Mouse (Mus musculus) layer of hippocampus, adult 9-11 months (tissue): ENCODE results near the gene Map1s.
"Not testable (repeated sequence)": the region's sequence is repeated elsewhere in the genome, so short reads cannot be mapped to it uniquely, and the experiment has no call there.

Experiments
- DNase-seq: peaks from one replicate; pipeline ENCODE4 v3.0.0; 2022

Map1s gene

DNA sequence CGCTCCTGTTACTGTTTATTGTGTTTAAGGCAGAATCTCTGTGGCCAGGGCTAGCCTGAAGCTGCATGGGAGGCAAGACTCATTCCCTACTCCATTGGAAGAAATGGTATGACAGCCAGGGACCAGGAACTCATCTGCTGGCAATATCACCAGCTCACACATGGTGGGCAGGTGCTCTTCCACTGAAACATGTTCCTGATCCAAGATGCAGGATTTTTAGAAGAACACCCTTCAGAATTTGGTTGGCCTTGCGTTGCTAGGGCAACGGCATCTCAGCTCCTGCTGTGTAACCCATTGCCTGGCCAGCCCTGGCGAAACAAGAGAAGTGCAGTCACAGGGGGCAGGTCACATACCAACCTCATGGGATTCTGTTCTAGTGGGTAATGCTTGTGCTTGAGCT lies 26.2 kb upstream of the Map1s start:
- DNase-seq: no peak

GRCm38 (mm10) chr8:70880126-70880525 lies 25.6 kb upstream of the Map1s start:
- no peak for DNase-seq

GRCm38 (mm10) chr8:70880546-70880945 lies 25.2 kb upstream of the Map1s start:
- no peak for DNase-seq

- no peak for DNase-seq
Measured at GRCm38 (mm10) chr8:70884186-70884585, 21.5 kb upstream of the Map1s start.

- DNase-seq: no peak
Measured at GRCm38 (mm10) chr8:70884683-70885082, 21.0 kb upstream of the Map1s start.

DNA sequence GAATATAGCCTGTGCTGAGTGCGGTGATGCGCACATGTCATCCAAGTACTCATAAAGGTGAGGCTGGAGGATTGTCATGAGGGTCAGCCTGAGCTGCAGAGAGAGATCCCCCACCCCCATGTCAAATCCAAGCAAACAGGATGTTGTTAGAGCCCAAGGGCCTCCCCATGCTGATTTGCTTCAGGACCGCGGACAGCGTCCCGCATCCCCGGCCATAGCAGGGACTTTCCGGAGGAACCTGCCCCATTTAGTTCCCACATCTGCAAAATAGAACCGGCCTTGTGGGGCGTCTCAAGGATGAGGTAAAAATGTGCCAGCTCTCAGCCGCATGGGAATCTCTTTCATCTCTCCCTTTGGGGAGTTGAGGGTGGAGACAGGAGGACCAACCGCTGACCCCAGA lies 20.1 kb upstream of the Map1s start:
- no peak for DNase-seq

DNA sequence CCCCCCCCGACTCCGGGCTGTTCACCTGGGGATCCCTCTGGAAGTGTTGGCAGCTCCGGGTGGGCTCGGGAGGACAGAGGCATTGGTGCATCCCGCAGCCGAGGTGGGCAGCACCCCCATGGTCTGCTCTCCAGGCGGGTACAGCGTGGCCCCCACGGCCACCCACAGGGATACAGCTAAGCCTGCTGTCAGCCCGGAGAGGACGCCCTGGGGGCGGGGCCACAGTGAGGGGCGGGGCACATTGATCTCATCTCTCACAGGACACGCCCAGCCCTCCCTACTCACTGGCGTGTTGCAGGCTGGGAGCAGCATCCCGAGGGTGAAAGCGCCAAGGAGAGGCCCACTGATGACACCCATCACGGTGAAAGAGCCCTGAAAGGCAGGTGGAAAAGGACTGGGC lies 18.1 kb upstream of the Map1s start:
- DNase-seq: peak; percentile 76

GRCm38 (mm10) chr8:70890656-70891055 lies 15.1 kb upstream of the Map1s start:
- DNase-seq: no peak

- DNase-seq: no peak
Measured at GRCm38 (mm10) chr8:70891356-70891755, 14.4 kb upstream of the Map1s start.

DNA sequence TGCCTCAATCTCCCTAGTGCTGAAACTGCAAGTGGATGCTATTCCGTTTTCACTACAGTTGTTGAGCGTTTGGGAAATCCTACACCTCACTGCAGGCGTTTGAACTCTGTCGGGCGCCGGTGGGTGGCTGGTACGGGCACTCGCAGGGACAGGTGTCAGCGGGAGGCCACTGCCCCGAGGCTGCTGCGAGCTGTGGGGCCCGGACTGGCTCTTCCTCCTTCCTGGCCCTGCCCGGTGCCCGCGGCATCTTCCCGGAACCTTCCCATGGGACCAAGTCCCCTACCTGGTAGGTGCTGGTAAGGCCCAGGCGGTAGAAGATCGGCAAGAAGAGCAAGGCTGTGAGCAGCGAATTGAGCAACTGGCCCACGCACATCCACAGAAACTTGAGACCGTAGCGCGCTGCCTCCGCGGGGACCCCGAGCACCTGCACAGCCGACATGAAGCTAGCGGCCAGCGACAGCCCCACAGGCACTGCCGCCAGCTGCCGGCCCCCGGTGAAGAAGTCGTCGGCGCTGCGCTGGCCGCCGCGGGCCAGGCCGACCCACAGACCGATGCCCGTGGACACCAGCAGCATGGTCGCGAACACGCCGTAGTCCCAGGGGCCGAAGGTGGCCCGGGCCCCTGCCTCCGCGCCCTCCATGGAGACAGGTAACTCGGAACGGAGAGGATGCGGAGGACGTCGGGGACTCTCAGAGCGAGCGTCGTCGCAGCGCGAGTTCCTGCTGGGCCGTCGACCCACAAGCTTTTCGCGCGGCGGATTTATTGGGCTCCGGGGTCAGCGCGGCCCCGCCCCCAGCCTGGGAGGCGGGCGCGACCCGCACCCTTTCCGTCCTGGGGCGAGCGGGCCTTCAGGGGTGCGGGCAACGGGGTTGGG lies 13.5 kb upstream of the Map1s start, which contains the start of gene Slc5a5:
Gene Slc5a5 (minus strand): TSS at position 736 of the 874 bp plus-strand sequence.
- no peak for DNase-seq

GRCm38 (mm10) chr8:70892896-70893655 lies 12.7 kb upstream of the Map1s start:
- no peak for DNase-seq

DNA sequence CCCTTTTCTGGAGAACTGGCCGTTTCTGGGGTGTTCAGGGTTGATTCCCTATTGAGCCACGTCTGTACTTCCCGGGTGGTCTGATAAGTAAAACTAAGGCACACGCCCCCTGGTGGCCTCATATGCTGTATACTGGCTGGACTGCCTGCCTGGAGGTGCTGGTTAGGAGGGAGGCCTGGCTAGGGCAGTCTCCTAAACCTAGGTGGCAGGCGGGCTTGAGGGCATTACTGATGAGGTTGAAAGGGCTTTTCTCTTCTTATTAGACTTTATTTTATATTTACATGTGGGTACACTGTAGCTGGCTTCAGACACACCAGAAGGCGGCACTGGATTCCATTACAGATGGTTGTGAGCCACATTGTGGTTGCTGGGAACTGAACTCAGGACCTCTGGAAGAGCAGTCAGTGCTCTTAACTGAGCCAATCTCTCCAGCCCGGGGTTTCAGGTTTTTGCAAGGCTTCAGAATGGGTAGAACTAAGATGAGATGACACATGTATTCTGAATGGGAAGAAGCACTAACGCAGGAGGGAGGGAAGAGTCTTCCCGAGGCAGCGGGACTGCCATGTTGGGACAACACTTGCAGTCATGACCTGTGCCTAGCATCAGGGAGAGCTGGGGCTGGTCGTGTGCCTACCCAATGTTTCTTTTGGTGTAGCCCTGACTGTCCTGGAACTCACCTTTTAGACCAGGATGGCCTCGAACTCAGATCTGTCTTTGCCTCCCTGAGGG lies 11.9 kb upstream of the Map1s start:
- peak; percentile 77 for DNase-seq

- no peak for DNase-seq
Measured at GRCm38 (mm10) chr8:70894385-70894720, 11.4 kb upstream of the Map1s start.

- DNase-seq: no peak
Measured at GRCm38 (mm10) chr8:70894771-70895545, 10.8 kb upstream of the Map1s start.

GRCm38 (mm10) chr8:70895571-70896259 lies 10.0 kb upstream of the Map1s start:
- DNase-seq: not testable (repeated sequence)

- DNase-seq: no peak
Measured at GRCm38 (mm10) chr8:70896316-70897020, 9.3 kb upstream of the Map1s start.

- peak; percentile 99 for DNase-seq
Measured at GRCm38 (mm10) chr8:70897021-70897680, 8.6 kb upstream of the Map1s start, which contains the start of gene Rpl18a. Gene Rpl18a, minus strand, starts transcription at chr8:70897412.

GRCm38 (mm10) chr8:70897681-70898413 lies 7.9 kb upstream of the Map1s start:
- peak; percentile 81 for DNase-seq

GRCm38 (mm10) chr8:70898661-70899198 lies 7.0 kb upstream of the Map1s start:
- DNase-seq: no peak

- DNase-seq: no peak
Measured at GRCm38 (mm10) chr8:70899226-70899625, 6.5 kb upstream of the Map1s start.
